Mouse (Mus musculus) layer of hippocampus, postnatal 14 days (tissue): ENCODE data around the gene Tmigd3. TPM values are rescaled to one million over a fixed set of nuclear protein-coding genes. Genes with fewer than 3 reads are reported as not detected.

Experiments used
- DNase-seq, 2 experiments: peaks; one replicate each; pipeline ENCODE4 v3.0.0; 2021 to 2022; ENCODE audit warnings: low spot score in 2 of 2, mixed read lengths in 1 of 2
- long read RNA-seq, 2 experiments: library from polyadenylated mRNA; stranded (forward); transcript quantifications; one replicate each; pipeline ENCODE4 v2.0.0; 2021
- total RNA-seq, 2 experiments: library from RNA; stranded (reverse); gene quantifications; 2 replicates each; pipeline ENCODE4 v1.2.3; 2021

The Tmigd3 gene
- under 1 TPM in 1 of 2 experiments, not detected in 1; 0.69 TPM for total RNA-seq
- long read RNA-seq, experiment 1 = 0 reads
- long read RNA-seq, experiment 2 = 0 reads

- DNase-seq = no peak
These were observed at the start of gene Tmigd3, which contains the start of gene Adora3 for GRCm38 (mm10) chr3:105870558-105870957. TSS of gene Tmigd3 (plus strand) at chr3:105870903. TSS of gene Adora3 (plus strand) at chr3:105870858.

GRCm38 (mm10) chr3:105821504-105821903, 49.2 kb upstream of the Tmigd3 start:
- DNase-seq = no peak

- DNase-seq = no peak
These were observed 47.1 kb upstream of the Tmigd3 start for GRCm38 (mm10) chr3:105823609-105824008.

- DNase-seq = no peak
These were observed 46.6 kb upstream of the Tmigd3 start for GRCm38 (mm10) chr3:105824103-105824502.

GRCm38 (mm10) chr3:105824704-105825103, 46.0 kb upstream of the Tmigd3 start:
- no peak for DNase-seq

- DNase-seq = no peak
These were observed 45.1 kb upstream of the Tmigd3 start for GRCm38 (mm10) chr3:105825501-105826161.

- no peak for DNase-seq
These were observed 39.1 kb upstream of the Tmigd3 start for GRCm38 (mm10) chr3:105831584-105831983.

GRCm38 (mm10) chr3:105835875-105836274, 34.8 kb upstream of the Tmigd3 start:
- DNase-seq = peak in 1 of 2 experiments; percentile 44

- no peak for DNase-seq
These were observed 33.8 kb upstream of the Tmigd3 start for GRCm38 (mm10) chr3:105836883-105837282.

GRCm38 (mm10) chr3:105838655-105839054, 32.0 kb upstream of the Tmigd3 start:
- no peak for DNase-seq

GRCm38 (mm10) chr3:105839836-105840235, 30.9 kb upstream of the Tmigd3 start:
- DNase-seq = no peak

- DNase-seq = no peak
These were observed 24.2 kb upstream of the Tmigd3 start for GRCm38 (mm10) chr3:105846294-105847069.

- no peak for DNase-seq
These were observed 16.9 kb upstream of the Tmigd3 start for GRCm38 (mm10) chr3:105853781-105854180.

GRCm38 (mm10) chr3:105854786-105855185, 15.9 kb upstream of the Tmigd3 start:
- no peak for DNase-seq

GRCm38 (mm10) chr3:105857513-105857912, 13.2 kb upstream of the Tmigd3 start:
- DNase-seq = no peak

GRCm38 (mm10) chr3:105861747-105862366, 8.8 kb upstream of the Tmigd3 start:
- DNase-seq = no peak

- no peak for DNase-seq
These were observed 6.6 kb upstream of the Tmigd3 start for GRCm38 (mm10) chr3:105864123-105864522.

GRCm38 (mm10) chr3:105865122-105865521, 5.6 kb upstream of the Tmigd3 start:
- peak in 1 of 2 experiments; percentile 14 for DNase-seq

- DNase-seq = no peak
These were observed 2.6 kb upstream of the Tmigd3 start for GRCm38 (mm10) chr3:105868135-105868534.

GRCm38 (mm10) chr3:105872034-105872433, 1.3 kb downstream of the Tmigd3 start:
- no peak for DNase-seq

GRCm38 (mm10) chr3:105872579-105872978, 1.9 kb downstream of the Tmigd3 start:
- no peak for DNase-seq
